Mouse (Mus musculus) bone marrow, adult 2 months (tissue): ENCODE results near the gene Taf3.

ENCODE experiments used
- CTCF ChIP-seq: fragments of 200-500 bp; IDR thresholded peaks from 2 replicates; pipeline ENCODE4 v1.5.1; 2011; ENCODE audit warnings: low read length, control low read depth; ENCODE audit not compliant: control insufficient read depth, insufficient read depth
- POLR2A ChIP-seq: fragments of 200-500 bp; IDR thresholded peaks from 2 replicates; pipeline ENCODE4 v1.6.1; 2011; ENCODE audit warnings: low read depth, mild to moderate bottlenecking, control low read depth, low read length, borderline replicate concordance; ENCODE audit not compliant: control insufficient read depth

DNA sequence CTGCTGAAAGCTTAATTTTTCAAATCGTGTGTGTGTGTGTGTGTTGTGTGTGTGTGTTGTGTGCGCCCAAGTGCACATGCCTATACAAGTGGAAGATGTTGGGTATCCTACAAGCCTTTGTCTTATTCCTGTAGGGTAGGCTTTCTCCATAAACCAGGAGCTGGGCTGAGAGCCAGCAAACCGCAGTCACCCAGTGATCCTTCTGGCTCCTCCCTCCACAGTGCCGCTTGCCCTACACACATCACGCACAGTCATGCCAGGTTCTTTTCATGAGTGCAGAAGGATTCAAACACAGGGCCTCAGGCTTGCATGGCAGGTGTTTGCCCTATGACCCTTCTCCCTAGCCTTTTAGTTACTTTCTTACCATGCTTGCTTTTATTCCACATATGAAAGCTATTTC is 45.0 kb downstream of the Taf3 start:
- no peak for TF ChIP-seq CTCF
- TF ChIP-seq POLR2A, result no peak
